Mouse (Mus musculus): ENCODE data around the gene Btbd8. TPM values are rescaled to one million over a fixed set of nuclear protein-coding genes. Genes with fewer than 3 reads are reported as not detected.

Btbd8 gene
- total and polyA plus RNA-seq, 2 experiments from 2014 or later: 2.5 to 5.4 TPM

DNA sequence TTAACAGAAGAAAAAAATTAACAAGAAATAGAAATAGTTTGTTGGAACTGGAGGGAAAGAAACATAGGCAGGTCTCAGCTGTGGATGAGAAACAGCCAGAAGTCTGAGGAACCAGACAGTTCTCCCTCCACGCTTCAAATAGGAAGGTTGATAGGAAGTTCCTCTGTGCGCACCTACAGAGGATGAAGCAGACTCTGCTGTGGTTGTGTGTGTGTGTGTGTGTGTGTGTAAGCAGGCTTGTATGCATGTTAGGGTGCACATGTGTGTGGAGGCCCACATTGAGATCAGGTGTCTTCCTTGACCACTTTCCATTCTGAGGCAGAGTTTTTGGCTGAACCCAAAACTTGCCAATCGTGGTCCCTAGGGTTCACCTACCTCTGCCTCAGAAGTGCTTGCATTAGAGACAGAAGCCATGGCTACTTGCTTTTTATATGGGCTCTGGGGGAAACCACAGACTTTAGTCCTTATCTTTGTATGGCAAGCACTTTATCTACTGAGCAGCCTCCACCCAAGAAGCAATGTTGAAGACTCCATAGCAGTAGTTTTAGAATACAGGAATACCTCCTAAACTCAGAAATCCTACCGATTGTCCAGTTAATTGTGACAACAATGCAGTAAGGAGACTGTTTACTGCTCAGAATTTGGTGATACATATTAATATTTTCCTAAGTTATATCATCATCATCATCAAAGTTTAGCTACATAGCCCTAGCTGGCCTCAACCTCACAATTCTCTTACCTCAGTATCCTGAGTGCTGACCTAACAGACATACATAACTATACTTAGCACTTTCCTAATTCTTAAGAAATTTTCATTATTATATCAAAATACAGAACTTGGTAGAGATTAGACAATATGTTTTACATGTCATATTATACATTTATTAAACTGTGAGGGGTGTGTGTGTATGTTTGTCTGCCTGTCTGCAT lies 24.6 kb downstream of the Btbd8 start:
- Histone ChIP-seq H3K27ac (ENCODE audit: low read depth) (no peak overlapping the region), H3K4me2 (ENCODE audit: low read depth, low read length) (no peak overlapping the region), H3K9ac (replicated peaks; ENCODE audit: low read depth, low read length) (no peak overlapping the region), H3K4me3 (ENCODE audit: low read depth, low read length) (no peak overlapping the region), H3K4me1 (ENCODE audit: control insufficient read depth, insufficient read depth) (peaks cover 9% of the 10 kb centered on the region; the same call in 1 of the 2 replicates), H3K27me3 (ENCODE audit: control insufficient read depth, insufficient read depth, low read length) (no peaks in the 10 kb centered on the region), H3K9me3 (replicated peaks; ENCODE audit: control insufficient read depth, low read length) (no peaks in the 10 kb centered on the region), H3K36me3 (replicated peaks; ENCODE audit: control insufficient read depth, insufficient read depth, low read length) (no peaks in the 10 kb centered on the region)
- no peak for TF ChIP-seq EP300 (IDR thresholded peaks at IDR 0.05; ENCODE audit: low read depth)
- no peak for TF ChIP-seq CTCF (IDR thresholded peaks at IDR 0.05; ENCODE audit: low read depth)
- DNase-seq (ENCODE audit: low spot score) (no peak), ATAC-seq (ENCODE audit: insufficient read depth, low read depth) (no peak)
- WGBS: 76% methylated on average over 4 of the region's 4 CpGs

DNA sequence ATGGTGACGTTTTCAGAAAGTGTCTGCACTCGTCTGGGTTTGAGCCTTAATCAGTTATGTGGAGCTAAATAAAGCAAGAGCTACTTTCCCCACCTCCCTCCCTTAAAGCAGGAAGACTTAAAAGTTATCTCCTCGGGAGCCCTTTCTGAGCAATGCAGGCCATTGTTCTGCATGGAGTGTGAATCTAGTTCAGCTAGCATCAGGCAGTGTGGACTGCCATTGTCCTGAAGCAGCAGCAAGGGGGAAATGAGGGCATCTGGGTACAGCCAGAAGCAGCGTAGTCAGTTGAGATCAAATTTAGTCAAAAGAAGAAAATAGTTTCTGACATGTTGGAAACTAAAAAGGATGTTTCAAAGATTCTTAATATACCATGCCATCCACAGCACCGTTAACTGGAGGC lies 28.7 kb downstream of the Btbd8 start:
- Histone ChIP-seq H3K27me3 (ENCODE audit: control insufficient read depth, insufficient read depth, low read length) (no peaks in the 10 kb centered on the region), H3K9ac (replicated peaks; ENCODE audit: low read depth, low read length) (no peak overlapping the region), H3K9me3 (replicated peaks; ENCODE audit: control insufficient read depth, low read length) (no peaks in the 10 kb centered on the region), H3K4me1 (ENCODE audit: control insufficient read depth, insufficient read depth) (peaks cover 9% of the 10 kb centered on the region; the same call in 1 of the 2 replicates), H3K27ac (ENCODE audit: low read depth) (no peak overlapping the region), H3K4me2 (ENCODE audit: low read depth, low read length) (no peak overlapping the region), H3K36me3 (replicated peaks; ENCODE audit: control insufficient read depth, insufficient read depth, low read length) (peaks cover 8% of the 10 kb centered on the region), H3K4me3 (ENCODE audit: low read depth, low read length) (no peak overlapping the region)
- ATAC-seq (ENCODE audit: insufficient read depth, low read depth) (no peak), DNase-seq (ENCODE audit: low spot score) (peak; percentile 22)
- WGBS: 14% methylated on average over 5 of the region's 5 CpGs
- no peak for TF ChIP-seq CTCF (IDR thresholded peaks at IDR 0.05; ENCODE audit: low read depth)
- TF ChIP-seq EP300 (IDR thresholded peaks at IDR 0.05; ENCODE audit: low read depth): no peak

DNA sequence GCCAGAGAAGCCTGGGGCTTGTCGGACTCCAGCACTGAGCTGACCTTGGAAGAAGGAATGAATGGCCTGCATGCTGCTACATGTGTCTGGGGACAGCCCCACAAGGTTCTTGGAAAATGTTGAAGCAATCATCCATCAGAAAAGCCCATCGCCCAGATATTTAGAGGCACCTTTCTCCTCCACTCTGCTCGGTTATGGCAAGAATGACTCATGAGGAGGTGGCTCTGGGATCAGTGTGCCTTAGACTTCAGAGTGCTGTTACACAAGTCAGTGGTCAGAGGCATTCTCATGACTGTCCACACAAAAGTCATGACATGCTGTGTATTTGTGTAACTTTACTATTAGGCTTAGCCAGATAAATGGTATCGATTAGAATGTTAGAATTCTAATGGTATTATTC lies 29.3 kb downstream of the Btbd8 start:
- H3K4me2 ChIP-seq (ENCODE audit: low read depth, low read length): no peak overlapping the region
- H3K27me3 ChIP-seq (ENCODE audit: control insufficient read depth, insufficient read depth, low read length): no peaks in the 10 kb centered on the region
- peaks cover 8% of the 10 kb centered on the region for H3K36me3 ChIP-seq (replicated peaks; ENCODE audit: control insufficient read depth, insufficient read depth, low read length)
- no peak overlapping the region for H3K4me3 ChIP-seq (ENCODE audit: low read depth, low read length)
- H3K27ac ChIP-seq (ENCODE audit: low read depth): peak overlapping the region; percentile 32; the same call in 1 of the 2 replicates
- TF ChIP-seq CTCF (IDR thresholded peaks at IDR 0.05; ENCODE audit: low read depth) (no peak), EP300 (IDR thresholded peaks at IDR 0.05; ENCODE audit: low read depth) (no peak)
- ATAC-seq (ENCODE audit: insufficient read depth, low read depth) (no peak), DNase-seq (ENCODE audit: low spot score) (no peak)
- H3K9me3 ChIP-seq (replicated peaks; ENCODE audit: control insufficient read depth, low read length): no peaks in the 10 kb centered on the region
- H3K9ac ChIP-seq (replicated peaks; ENCODE audit: low read depth, low read length): no peak overlapping the region
- WGBS: 50% methylated on average over 4 of the region's 4 CpGs
- peaks cover 9% of the 10 kb centered on the region; the same call in 1 of the 2 replicates for H3K4me1 ChIP-seq (ENCODE audit: control insufficient read depth, insufficient read depth)

DNA sequence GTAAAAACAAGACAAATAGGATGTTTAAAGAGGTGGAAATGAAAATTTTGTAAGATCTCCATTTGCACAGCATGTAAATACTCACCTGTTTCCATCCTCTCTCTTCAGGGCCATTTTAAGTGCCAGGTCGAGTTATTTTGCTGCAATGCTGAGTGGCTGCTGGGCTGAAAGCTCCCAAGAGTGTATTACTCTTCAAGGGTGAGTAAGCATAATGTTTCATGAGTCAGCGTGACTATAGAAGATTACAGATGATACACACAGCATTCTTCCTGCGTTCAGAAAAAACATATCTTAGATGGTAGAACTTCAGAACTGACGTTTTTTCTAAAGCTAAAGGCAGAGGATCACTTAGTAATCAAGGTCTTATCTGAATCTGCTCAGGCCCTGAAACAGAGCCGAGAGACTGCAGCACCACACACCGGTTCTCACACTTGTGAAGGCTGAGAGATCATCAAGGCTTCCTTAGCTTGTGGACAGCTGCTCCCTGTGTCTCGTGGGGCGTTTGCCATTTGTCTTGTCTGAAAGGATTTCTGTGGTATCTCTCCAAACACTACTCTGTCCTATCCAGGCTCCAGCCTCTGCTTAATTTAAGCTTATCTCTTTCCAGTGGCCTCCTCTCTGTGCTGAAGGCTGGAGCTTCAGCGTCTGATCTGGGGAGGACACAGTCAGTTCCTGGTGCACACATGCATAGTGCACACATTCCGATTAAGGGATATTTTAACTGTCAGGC lies 33.0 kb downstream of the Btbd8 start:
- TF ChIP-seq CTCF (IDR thresholded peaks at IDR 0.05; ENCODE audit: low read depth) (no peak), EP300 (IDR thresholded peaks at IDR 0.05; ENCODE audit: low read depth) (no peak)
- no peak overlapping the region for H3K4me3 ChIP-seq (ENCODE audit: low read depth, low read length)
- H3K9me3 ChIP-seq (replicated peaks; ENCODE audit: control insufficient read depth, low read length): no peaks in the 10 kb centered on the region
- H3K27me3 ChIP-seq (ENCODE audit: control insufficient read depth, insufficient read depth, low read length): no peaks in the 10 kb centered on the region
- WGBS: 29% methylated on average over 10 of the region's 10 CpGs
- H3K4me2 ChIP-seq (ENCODE audit: low read depth, low read length): no peak overlapping the region
- no peak for DNase-seq (ENCODE audit: low spot score)
- peaks cover 8% of the 10 kb centered on the region for H3K36me3 ChIP-seq (replicated peaks; ENCODE audit: control insufficient read depth, insufficient read depth, low read length)
- peaks cover 9% of the 10 kb centered on the region; the same call in 1 of the 2 replicates for H3K4me1 ChIP-seq (ENCODE audit: control insufficient read depth, insufficient read depth)
- no peak for ATAC-seq (ENCODE audit: insufficient read depth, low read depth)
- no peak overlapping the region for H3K9ac ChIP-seq (replicated peaks; ENCODE audit: low read depth, low read length)
- H3K27ac ChIP-seq (ENCODE audit: low read depth): no peak overlapping the region

DNA sequence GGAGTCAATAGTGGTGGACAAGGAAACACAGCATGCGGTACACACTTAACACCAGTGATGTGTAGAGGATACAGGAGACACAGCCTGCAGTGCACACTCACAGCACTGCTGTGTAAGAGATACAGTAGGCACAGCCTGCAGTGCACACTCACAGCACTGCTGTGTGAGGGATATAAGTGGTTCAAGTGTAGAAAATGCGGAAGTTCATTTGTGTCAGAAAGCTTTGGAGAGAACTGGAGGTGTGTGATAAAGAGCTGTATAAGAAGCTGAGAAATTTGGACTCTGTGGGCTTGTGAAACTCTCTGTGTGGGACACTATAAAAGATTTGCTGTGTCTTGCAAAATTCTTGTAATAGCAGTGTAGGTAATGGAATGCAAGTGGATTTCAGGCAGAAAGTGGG lies 42.4 kb downstream of the Btbd8 start:
- WGBS: 67% methylated on average over 2 of the region's 2 CpGs
- no peaks in the 10 kb centered on the region for H3K36me3 ChIP-seq (replicated peaks; ENCODE audit: control insufficient read depth, insufficient read depth, low read length)
- H3K9ac ChIP-seq (replicated peaks; ENCODE audit: low read depth, low read length): no peak overlapping the region
- DNase-seq (ENCODE audit: low spot score): no peak
- H3K27me3 ChIP-seq (ENCODE audit: control insufficient read depth, insufficient read depth, low read length): no peaks in the 10 kb centered on the region
- no peak for ATAC-seq (ENCODE audit: insufficient read depth, low read depth)
- H3K4me1 ChIP-seq (ENCODE audit: control insufficient read depth, insufficient read depth): no peaks in the 10 kb centered on the region
- no peak overlapping the region for H3K27ac ChIP-seq (ENCODE audit: low read depth)
- no peak overlapping the region for H3K4me3 ChIP-seq (ENCODE audit: low read depth, low read length)
- no peaks in the 10 kb centered on the region for H3K9me3 ChIP-seq (replicated peaks; ENCODE audit: control insufficient read depth, low read length)
- H3K4me2 ChIP-seq (ENCODE audit: low read depth, low read length): no peak overlapping the region
- TF ChIP-seq EP300 (IDR thresholded peaks at IDR 0.05; ENCODE audit: low read depth) (no peak), CTCF (IDR thresholded peaks at IDR 0.05; ENCODE audit: low read depth) (no peak)

Data from heart, postnatal 0 days (tissue).